Mouse (Mus musculus): ENCODE data around the gene Gm9958.

Gm9958 gene

DNA sequence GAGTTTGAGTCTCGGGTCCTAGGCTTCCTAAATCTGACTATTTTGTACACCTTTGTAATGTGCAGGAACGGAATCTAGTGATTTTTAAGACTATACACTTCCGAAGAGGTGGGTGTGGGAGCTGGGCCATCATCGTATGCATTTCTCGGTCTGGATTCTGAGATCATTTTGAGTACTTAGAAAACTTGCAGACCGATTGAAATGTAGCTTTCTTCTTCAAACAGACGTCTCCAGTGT is at the start of gene Gm9958:
Gene Gm9958 (plus strand): TSS at position 138 of the 237 bp plus-strand sequence.
- in situ Hi-C loops (cut with MboI, MseI), result loop anchor here (10.0 kb wide), 1 partner anchor 142 kb away; the partner anchor contains the start of gene Cox18

GRCm38 (mm10) chr5:90331071-90331470 is 35.9 kb upstream of the Gm9958 start:
- in situ Hi-C loops (cut with MboI, MseI), result no loop called here

DNA sequence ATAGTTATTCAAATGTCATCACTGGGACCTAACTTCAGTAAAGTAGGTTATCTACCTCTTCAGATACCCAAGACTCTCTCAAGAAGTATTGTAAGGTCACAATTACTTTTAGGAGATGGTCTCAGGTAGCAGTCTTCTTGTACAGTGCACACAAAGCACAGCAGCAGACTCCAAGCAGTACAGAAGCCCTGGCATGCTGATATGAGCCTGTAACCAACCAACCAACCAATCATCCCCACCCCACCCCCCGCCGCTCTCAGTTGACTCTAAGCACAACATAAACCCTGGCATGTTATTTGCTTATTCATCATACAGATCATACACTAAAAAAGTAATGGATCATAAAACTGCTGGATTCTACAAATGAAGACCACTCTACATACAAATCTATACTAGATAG is 34.5 kb upstream of the Gm9958 start:
- in situ Hi-C loops (cut with MboI, MseI), result no loop called here

GRCm38 (mm10) chr5:90338177-90339091 is 28.6 kb upstream of the Gm9958 start:
- in situ Hi-C loops (cut with MboI, MseI), result no loop called here

DNA sequence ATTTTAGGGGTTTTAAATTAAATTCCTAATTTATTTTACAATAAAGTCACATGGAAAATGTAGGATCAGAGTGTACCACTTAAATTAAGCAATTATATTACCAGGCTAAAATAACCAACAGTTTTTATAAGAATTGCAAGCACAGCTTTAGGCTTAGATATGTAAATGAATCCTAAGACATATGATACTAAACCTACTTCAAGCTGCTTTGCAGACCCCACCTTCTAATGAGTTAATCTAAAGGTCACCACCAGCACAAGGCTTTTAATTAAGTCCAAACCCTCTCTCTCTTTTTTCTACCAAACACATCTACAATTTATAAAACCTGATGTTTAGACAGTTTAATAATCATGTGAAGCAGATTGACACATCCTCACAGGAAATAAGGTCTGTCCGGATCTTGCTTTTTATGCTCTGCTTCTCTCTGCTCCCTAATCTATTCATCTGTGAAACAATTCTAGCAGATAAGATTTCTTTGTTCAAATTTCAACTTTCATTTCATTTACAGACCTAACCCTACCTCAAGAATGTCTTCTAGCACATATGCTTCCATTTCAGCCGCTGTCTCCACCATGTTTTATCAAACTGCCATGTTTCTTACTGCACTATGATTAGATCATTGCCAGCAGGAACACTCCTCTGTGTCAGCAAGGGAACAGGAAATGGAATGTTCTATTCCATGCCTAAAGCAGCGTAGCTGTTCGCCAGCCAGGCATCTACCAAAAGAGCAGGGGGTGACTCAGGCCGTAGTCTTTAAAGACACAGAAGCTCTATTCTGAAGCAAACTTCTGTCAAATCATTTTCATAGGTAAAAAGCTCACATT is 27.7 kb upstream of the Gm9958 start:
- in situ Hi-C loops (cut with MboI, MseI), result no loop called here

- in situ Hi-C loops (cut with MboI, MseI), result no loop called here
Measured at GRCm38 (mm10) chr5:90339953-90340343, 27.1 kb upstream of the Gm9958 start.

DNA sequence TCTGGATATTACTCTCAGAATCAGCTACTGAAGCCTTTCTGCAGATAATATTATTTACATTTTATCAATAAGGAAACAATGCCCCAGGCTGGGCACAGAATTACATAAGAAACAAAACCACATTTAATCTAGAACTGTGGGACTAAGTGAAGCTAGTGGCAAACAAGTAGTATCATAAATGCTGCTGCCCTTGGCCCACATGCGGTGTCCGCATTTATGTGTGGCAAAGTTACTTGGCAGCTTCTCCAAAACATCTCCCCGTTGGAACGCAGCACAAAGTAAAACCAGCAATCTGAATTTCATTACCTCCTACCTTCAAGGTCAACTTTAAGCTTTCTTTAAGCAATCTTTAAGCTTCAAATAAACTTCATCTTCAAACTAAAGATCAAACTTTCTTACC is 26.2 kb upstream of the Gm9958 start:
- in situ Hi-C loops (cut with MboI, MseI), result no loop called here

DNA sequence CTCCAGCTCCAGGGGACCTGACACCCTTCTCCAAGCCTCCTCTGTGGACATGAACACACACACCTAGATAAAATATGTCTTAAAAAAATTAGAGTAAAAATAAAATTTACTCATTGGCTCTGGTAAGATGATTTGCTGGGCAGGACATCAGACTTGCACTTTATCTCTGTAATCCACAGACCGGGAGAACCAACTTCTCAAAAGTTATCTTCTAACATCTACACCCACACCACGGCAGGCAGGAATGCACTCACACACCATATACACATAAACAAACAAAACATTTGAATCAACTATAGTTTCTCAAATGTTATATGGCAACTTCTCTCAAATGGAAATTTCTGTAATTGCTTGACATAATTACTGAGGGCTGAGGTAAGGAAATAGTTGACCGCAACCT is 20.1 kb upstream of the Gm9958 start:
- in situ Hi-C loops (cut with MboI, MseI), result no loop called here

- in situ Hi-C loops (cut with MboI, MseI), result no loop called here
Measured at GRCm38 (mm10) chr5:90353552-90354317, 13.3 kb upstream of the Gm9958 start.

DNA sequence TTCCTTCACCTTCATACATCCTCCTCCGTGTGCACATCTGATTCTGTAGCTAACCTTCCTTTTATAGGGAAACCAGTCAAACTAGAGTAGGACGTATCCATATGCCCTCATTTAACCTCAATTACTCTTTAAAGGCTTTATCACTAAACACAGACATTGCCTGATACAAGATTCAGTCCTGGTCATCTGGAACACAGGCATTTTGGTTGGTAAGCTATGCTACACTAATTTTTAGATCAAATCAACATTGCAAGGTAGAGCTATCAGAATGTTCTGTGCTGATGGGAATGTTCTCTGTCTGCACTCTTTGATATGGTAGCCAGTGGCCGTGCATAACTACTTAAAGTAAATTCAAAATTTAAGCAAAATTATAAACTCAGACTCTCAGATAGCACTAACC is 11.2 kb upstream of the Gm9958 start:
- in situ Hi-C loops (cut with MboI, MseI), result no loop called here

DNA sequence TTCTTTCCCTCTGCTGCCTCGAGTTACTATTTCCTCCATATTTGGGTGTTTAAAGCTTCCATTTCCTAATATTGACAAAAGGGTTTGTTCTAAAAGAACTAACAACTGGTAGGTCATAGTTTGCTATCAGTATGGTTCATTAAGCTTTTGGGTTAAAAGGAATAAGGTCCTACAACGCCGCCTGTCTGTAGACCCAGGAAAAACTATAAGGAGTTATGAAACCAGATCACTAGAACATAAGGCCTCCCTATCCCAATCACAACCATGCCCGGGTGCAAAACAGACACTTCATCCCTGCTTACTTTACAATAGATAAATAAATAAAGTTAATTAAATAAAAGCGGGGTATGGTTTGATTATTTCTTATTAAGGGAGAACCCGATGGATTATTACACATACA is 2.5 kb upstream of the Gm9958 start:
- in situ Hi-C loops (cut with MboI, MseI), result loop anchor here (10.0 kb wide), 1 partner anchor 140 kb away; the partner anchor contains the start of gene Cox18

GRCm38 (mm10) chr5:90365141-90365951 is 1.7 kb upstream of the Gm9958 start:
- in situ Hi-C loops (cut with MboI, MseI), result loop anchor here (10.0 kb wide), 1 partner anchor 141 kb away; the partner anchor contains the start of gene Cox18

DNA sequence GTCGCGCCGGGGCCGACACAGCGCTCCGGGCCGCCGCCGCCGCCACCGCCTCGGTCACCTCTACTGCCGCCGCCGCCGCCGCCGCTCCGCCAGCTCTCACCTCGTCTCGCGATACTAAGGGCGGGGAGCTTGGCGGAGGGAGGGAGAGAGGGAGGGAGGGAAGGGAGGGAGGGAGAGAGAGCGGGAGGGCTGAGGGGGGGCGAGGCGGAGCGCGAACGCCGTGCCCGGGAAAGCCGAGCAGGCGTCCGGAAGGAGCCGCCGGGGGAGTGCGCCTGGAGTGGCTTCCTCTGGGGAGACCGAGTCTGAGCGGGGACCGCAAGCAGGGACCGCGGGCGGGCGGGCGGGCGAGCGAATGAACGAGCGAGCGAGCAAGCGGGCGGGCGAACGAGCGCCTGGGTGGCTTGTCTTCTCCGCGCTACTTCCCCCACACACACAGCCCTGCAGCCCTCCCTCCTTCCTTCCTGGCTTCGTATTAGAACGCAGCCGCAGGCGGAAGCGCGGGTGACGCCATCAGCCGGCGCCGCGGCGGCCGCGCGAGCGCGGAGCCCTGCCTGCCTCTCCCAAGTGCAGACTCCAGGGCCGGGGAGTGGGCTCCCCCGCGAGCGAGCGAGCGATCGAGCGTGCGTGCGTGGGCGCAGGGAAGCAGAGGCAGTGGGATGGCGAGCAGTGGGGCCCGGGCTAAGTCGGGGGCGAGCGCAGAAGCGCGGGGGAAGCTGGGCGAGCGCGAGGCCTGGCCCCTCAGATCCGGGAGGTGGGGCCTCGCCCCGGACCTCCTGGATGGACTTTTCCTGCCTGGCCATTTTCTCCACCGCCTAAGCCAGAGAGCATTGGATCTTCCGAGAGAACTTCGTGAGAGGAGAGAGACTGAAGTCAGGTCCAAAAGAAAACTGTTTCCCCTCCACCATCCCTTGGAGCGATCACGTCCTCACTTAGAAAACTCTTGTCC is 610 bp upstream of the Gm9958 start, which contains the start of gene Ankrd17:
Gene Ankrd17 (minus strand): TSS at position 457 of the 946 bp plus-strand sequence.
- in situ Hi-C loops (cut with MboI, MseI), result loop anchor here (10.0 kb wide), 1 partner anchor 142 kb away; the partner anchor contains the start of gene Cox18

GRCm38 (mm10) chr5:90370401-90370800 is 3.4 kb downstream of the Gm9958 start:
- in situ Hi-C loops (cut with MboI, MseI), result loop anchor here (10.0 kb wide), 1 partner anchor 134 kb away; no protein-coding TSS in a partner anchor

GRCm38 (mm10) chr5:90373708-90374107 is 6.7 kb downstream of the Gm9958 start:
- in situ Hi-C loops (cut with MboI, MseI), result loop anchor here (10.0 kb wide), 1 partner anchor 131 kb away; no protein-coding TSS in a partner anchor

DNA sequence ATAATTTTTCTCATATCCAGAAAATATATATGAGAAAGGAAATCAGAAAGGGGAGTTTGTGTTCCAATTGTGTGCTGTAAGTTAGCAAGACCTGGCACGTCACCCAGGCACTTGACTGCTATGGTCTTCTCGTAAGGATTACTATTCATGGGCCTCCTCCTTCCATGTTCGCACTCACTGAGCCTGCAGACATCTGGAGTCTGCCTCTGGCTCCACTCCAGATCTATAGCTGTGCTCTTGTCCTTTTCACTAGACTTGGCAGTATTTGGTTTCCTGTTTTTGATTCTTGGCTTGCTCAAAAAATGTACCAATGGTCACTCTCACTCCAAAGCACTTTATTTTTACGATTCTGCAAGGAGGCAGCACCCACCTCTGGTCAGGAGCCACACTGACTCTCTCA is 14.5 kb downstream of the Gm9958 start:
- in situ Hi-C loops (cut with MboI, MseI), result loop anchor here (25.0 kb wide), 1 partner anchor 381 kb away; the partner anchor contains the start of genes Cxcl5, Pf4 and Ppbp

DNA sequence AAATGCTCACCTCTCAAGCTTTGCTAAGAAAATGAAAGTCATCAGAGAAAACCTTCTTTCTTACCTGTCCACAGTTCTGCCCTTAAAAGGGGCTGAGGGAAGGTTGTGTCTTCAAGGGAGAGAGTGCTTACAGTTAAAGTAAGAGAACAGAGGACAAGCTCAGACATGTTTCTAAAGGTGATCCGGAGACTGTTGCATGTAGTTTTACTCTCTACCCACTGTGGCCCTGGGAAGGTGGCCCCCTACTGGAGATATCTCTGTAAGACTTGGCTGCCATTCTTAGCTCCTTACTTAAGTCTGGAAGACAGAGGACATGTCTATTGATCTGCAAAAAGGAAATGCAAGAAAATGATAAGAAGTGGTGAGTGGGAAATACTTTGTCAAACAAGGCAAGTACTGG is 16.1 kb downstream of the Gm9958 start:
- in situ Hi-C loops (cut with MboI, MseI), result loop anchor here (25.0 kb wide), 1 partner anchor 379 kb away; the partner anchor contains the start of genes Cxcl5, Pf4 and Ppbp

GRCm38 (mm10) chr5:90393764-90394163 is 26.8 kb downstream of the Gm9958 start:
- in situ Hi-C loops (cut with MboI, MseI), result loop anchor here (25.0 kb wide), 1 partner anchor 369 kb away; the partner anchor contains the start of genes Cxcl5, Pf4 and Ppbp

GRCm38 (mm10) chr5:90394322-90394721 is 27.3 kb downstream of the Gm9958 start:
- in situ Hi-C loops (cut with MboI, MseI), result loop anchor here (25.0 kb wide), 1 partner anchor 368 kb away; the partner anchor contains the start of genes Cxcl5, Pf4 and Ppbp
